Comparison of ENCODE assay signal across 11 mouse cellular contexts in genomic region chr9:114044446-114044845, GRCm38 (mm10). TPM values are rescaled to one million over a fixed set of nuclear protein-coding genes. Genes with fewer than 3 reads are reported as not detected.
DNase-seq lines count a peak whose midpoint lies in the region; ATAC-seq and TF ChIP-seq lines count a peak whose summit lies in the region.
"Had no signal": no experiment of that assay in that cellular context is flagged by ENCODE, and none has a peak within 500 bp of the region (broad histone marks: within the 10 kb centered on the region; RNA-seq: fewer than 3 reads in every experiment).

No protein-coding gene starts in this region.

- no peak overlapping the region for H3K4me3 ChIP-seq in lung, embryonic 14.5 days (ENCODE audit: low read depth, low read length)
- H3K4me3 ChIP-seq in bone marrow, adult 2 months (replicated peaks; ENCODE audit: control insufficient read depth, low read depth, low read length) = no peak overlapping the region
- H3K4me3 ChIP-seq: limb, embryonic 12.5 days had no signal

- no peak for ATAC-seq in lung, embryonic 14.5 days (ENCODE audit: insufficient read depth)

- H3K36me3 ChIP-seq in lung, embryonic 14.5 days (ENCODE audit: insufficient read depth) = no peaks in the 10 kb centered on the region
- H3K36me3 ChIP-seq: G1E; limb, embryonic 12.5 days had no signal

- H3K4me1 ChIP-seq in lung, embryonic 14.5 days (ENCODE audit: insufficient read depth) = no peaks in the 10 kb centered on the region
- no peaks in the 10 kb centered on the region for H3K4me1 ChIP-seq in bone marrow, adult 2 months (ENCODE audit: control insufficient read depth, insufficient read depth, low read length)

- peak; percentile 44 for DNase-seq in embryo, embryonic 10 days (ENCODE audit: low spot score)
- DNase-seq in embryo, embryonic 11 days = no peak
- DNase-seq in lung, embryonic 14.5 days = no peak
- no peak for DNase-seq in lung, postnatal 36 days
- peak; percentile 10 for DNase-seq in naive thymus-derived CD4-positive, alpha-beta T cell, adult 2 months (ENCODE audit: low read depth)
- DNase-seq in adrenal gland, adult 8-10 months = no peak
- DNase-seq in layer of hippocampus, adult 9-10 months (ENCODE audit: low spot score) = no peak
- DNase-seq: right cerebral cortex, postnatal 25 days had no signal

- H3K9ac ChIP-seq in lung, embryonic 14.5 days = no peak overlapping the region
- H3K9ac ChIP-seq: limb, embryonic 12.5 days had no signal

- no peak overlapping the region for H3K4me2 ChIP-seq in lung, embryonic 14.5 days
- H3K4me2 ChIP-seq: limb, embryonic 12.5 days had no signal

- WGBS in lung, embryonic 14.5 days = 52% methylated on average over 3 of the region's 3 CpGs
- WGBS in bone marrow, adult 2 months = 50% methylated on average over 3 of the region's 3 CpGs

- peak; percentile 57 for TF ChIP-seq CTCF in lung, embryonic 14.5 days (IDR thresholded peaks at IDR 0.05; ENCODE audit: low read depth)
- peak; percentile 66 for TF ChIP-seq CTCF in bone marrow, adult 2 months (IDR thresholded peaks at IDR 0.05; ENCODE audit: control insufficient read depth, insufficient read depth, low read length)

- no peak for TF ChIP-seq POLR2A in bone marrow, adult 2 months (IDR thresholded peaks at IDR 0.05; ENCODE audit: borderline replicate concordance, control insufficient read depth, low read depth, low read length)

- H3K27me3 ChIP-seq in lung, embryonic 14.5 days (ENCODE audit: insufficient read depth, low read length) = no peaks in the 10 kb centered on the region

- no peaks in the 10 kb centered on the region for H3K9me3 ChIP-seq in lung, embryonic 14.5 days (ENCODE audit: low read depth, low read length)
- H3K9me3 ChIP-seq: limb, embryonic 12.5 days had no signal

- H3K27ac ChIP-seq in lung, embryonic 14.5 days (ENCODE audit: low read depth) = no peak overlapping the region
- no peak overlapping the region for H3K27ac ChIP-seq in bone marrow, adult 2 months (ENCODE audit: control insufficient read depth, insufficient read depth, low read depth, low read length, poor library complexity)
- H3K27ac ChIP-seq: limb, embryonic 12.5 days had no signal

RNA-seq across cellular contexts. Expression of gene Fbxl2, which starts 1.5 kb away (rescaled TPM):
- polyA plus RNA-seq in lung, embryonic 14.5 days (2014; fragmentation: Nextera tagmentation; extraction: Ambion mirVana) = 2.9 and 3.3 TPM in 2 replicates
- polyA plus RNA-seq in bone marrow, adult 2 months (2011; ENCODE audit: insufficient read depth, insufficient read length, low replicate concordance, missing spikeins) = 2.7 and 13.8 TPM in 2 replicates
- total RNA-seq in adrenal gland, adult 8-10 months (2022) = 1 to 10 TPM; 2.1 to 5.5 (median 3.6) TPM

RNA-seq across cellular contexts. Expression of gene Susd5, which starts 12.5 kb away (rescaled TPM):
- polyA plus RNA-seq in lung, embryonic 14.5 days (2014; fragmentation: Nextera tagmentation; extraction: Ambion mirVana) = 0.26 and 0.46 TPM in 2 replicates
- 1.2 TPM in 1 of 2 replicates, not detected in the other for polyA plus RNA-seq in bone marrow, adult 2 months (2011; ENCODE audit: insufficient read depth, insufficient read length, low replicate concordance, missing spikeins)
- total RNA-seq in adrenal gland, adult 8-10 months (2022) = under 1 TPM; 0.12 to 0.30 (median 0.14) TPM
- polyA plus RNA-seq: G1E had no signal

Comparison
In these comparisons a context has a peak if more than half of its experiments do, and no peak if none do; other contexts are left out.
1. DNase-seq: peak in embryo, embryonic 10 days (single experiment) and naive thymus-derived CD4-positive, alpha-beta T cell, adult 2 months (single experiment); none in embryo, embryonic 11 days (single experiment), lung, embryonic 14.5 days (single experiment), lung, postnatal 36 days (single experiment), adrenal gland, adult 8-10 months (single experiment) and layer of hippocampus, adult 9-10 months (single experiment).